Mouse (Mus musculus) neutrophil, adult 59 days (primary cell): ENCODE measurements around the gene Scn8a. TPM values are rescaled to one million over a fixed set of nuclear protein-coding genes. Genes with fewer than 3 reads are reported as not detected.

Experiments used
- total RNA-seq, 2 experiments: library from RNA; stranded (reverse); gene quantifications; 1 replicate in 1 of 2; 2 replicates in 1 of 2; pipeline ENCODE4 v1.2.4; 2023

Gene Scn8a
- total RNA-seq = not detected

GRCm38 (mm10) chr15:100869558-100869957 is at the start of gene Scn8a:
TSS of gene Scn8a (plus strand) at chr15:100869858.

GRCm38 (mm10) chr15:101047194-101047555 is 177.5 kb downstream of the Scn8a start, which contains the start of gene Gm47841:
TSS of gene Gm47841 (minus strand) at chr15:101047397.

GRCm38 (mm10) chr15:101077813-101078730 is 208.4 kb downstream of the Scn8a start, which contains the start of gene Fignl2:
TSS of gene Fignl2 (minus strand) at chr15:101078567.

Other genes starting within 250 kb of the Scn8a start
- gene Smagp, start 232.9 kb upstream of the Scn8a start, total RNA-seq = 1 to 10 TPM; 1.9 to 4.2 TPM
- gene Bin2, start 200.3 kb upstream of the Scn8a start, total RNA-seq = 100 to 1,000 TPM; 263 to 266 TPM
- gene Cela1, start 181.9 kb upstream of the Scn8a start, total RNA-seq = 1 to 10 TPM; 1.2 to 2.3 TPM
- gene Galnt6, start 140.5 kb upstream of the Scn8a start, total RNA-seq = 1 to 10 TPM; 6.1 to 6.2 TPM
- 1 to 10 TPM in 1 of 2 experiments, under 1 TPM in 1; 0.93 to 1.3 TPM for gene Slc4a8, start 108.1 kb upstream of the Scn8a start, total RNA-seq
- gene Gm47841, start 177.5 kb downstream of the Scn8a start, total RNA-seq = not detected
- under 1 TPM in 1 of 2 experiments, not detected in 1; 0.13 TPM for gene Fignl2, start 208.7 kb downstream of the Scn8a start, total RNA-seq
- not detected for gene Ankrd33, start 245.9 kb downstream of the Scn8a start, total RNA-seq